Mouse (Mus musculus): ENCODE measurements around the gene Prr5.

Gene Prr5

DNA sequence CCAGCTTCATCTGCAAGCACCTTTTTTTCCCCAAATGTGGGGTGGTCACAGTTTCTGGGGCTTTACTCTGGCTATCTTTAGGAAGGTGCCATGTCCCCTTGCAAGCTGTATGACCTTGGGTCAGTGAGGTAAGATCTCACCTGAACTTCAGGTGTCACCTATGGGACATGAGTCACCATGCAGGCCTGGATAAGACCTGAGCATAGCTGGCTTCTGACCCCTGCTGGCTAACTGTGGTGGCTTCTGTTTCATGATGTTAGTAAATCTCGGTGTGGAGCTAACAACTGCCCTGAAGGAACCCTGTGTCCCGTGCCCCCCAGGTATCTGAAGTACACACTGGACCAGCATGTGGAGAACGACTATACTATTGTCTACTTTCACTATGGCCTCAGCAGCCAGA is 72.2 kb downstream of the Prr5 start:
- TF ChIP-seq GATA4 (IDR thresholded peaks at IDR 0.05; ENCODE audit: insufficient replicate concordance, low read length) = no peak

DNA sequence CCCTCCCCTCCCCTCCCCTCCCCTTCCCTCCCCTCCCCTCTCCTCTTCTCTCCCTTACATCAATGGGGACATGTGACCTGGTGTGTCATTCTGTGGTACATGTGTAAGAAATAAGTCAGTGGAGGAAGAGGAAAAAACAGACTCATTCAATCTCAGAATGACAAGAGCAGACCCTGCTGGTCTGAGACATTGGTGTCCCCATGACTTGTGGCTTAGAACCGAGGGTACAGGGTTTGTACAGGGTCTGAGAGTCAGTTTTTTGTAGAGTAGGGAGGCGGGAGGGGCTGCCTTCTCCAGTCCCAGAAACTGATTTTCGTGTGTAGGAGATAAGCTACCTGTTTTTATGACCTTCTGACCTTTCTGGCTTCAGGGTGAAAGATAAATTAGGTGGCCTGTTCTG is 73.9 kb downstream of the Prr5 start:
- no peak for TF ChIP-seq GATA4 (IDR thresholded peaks at IDR 0.05; ENCODE audit: insufficient replicate concordance, low read length)

- TF ChIP-seq GATA4 (IDR thresholded peaks at IDR 0.05; ENCODE audit: insufficient replicate concordance, low read length) = no peak
These were observed 74.9 kb downstream of the Prr5 start for GRCm38 (mm10) chr15:84744308-84744707.

GRCm38 (mm10) chr15:84745831-84746230 is 76.4 kb downstream of the Prr5 start:
- no peak for TF ChIP-seq GATA4 (IDR thresholded peaks at IDR 0.05; ENCODE audit: insufficient replicate concordance, low read length)

Data from liver, adult (tissue).